Mouse (Mus musculus): ENCODE measurements around the gene Slc7a8. TPM values are rescaled to one million over a fixed set of nuclear protein-coding genes. Genes with fewer than 3 reads are reported as not detected.
A peak's percentile ranks its signal among the peaks of the same experiment; 100 is the strongest.

Slc7a8 gene
- total RNA-seq, 2 experiments from 2014 or later = 21.4 to 23.6 TPM

GRCm38 (mm10) chr14:54678657-54679304 lies 103.0 kb downstream of the Slc7a8 start:
- DNase-seq = no peak
- H3K27ac ChIP-seq = no peak overlapping the region
- no peak overlapping the region for H3K4me3 ChIP-seq
- intact Hi-C loops (cut with DNase I) = no loop called here
- TF ChIP-seq CTCF (IDR thresholded peaks at IDR 0.05) = no peak

- Histone ChIP-seq H3K4me3 (no peak overlapping the region), H3K27ac (no peak overlapping the region)
- intact Hi-C loops (cut with DNase I) = no loop called here
- DNase-seq = no peak
- no peak for TF ChIP-seq CTCF (IDR thresholded peaks at IDR 0.05)
Observed at GRCm38 (mm10) chr14:54676290-54676689, 105.5 kb downstream of the Slc7a8 start.

GRCm38 (mm10) chr14:54674317-54674716 lies 107.4 kb downstream of the Slc7a8 start:
- Histone ChIP-seq H3K27ac (peak overlapping the region; percentile 46; the same call in 1 of the 2 replicates), H3K4me3 (no peak overlapping the region)
- intact Hi-C loops (cut with DNase I) = no loop called here
- no peak for TF ChIP-seq CTCF (IDR thresholded peaks at IDR 0.05)
- no peak for DNase-seq

Other genes starting within 250 kb of the Slc7a8 start
- 1 to 10 TPM; 3.1 to 3.3 TPM for gene Haus4, start 227.3 kb downstream of the Slc7a8 start, total RNA-seq (2021)
- 1 to 10 TPM; 1.4 to 1.8 TPM for gene Ajuba, start 204.4 kb downstream of the Slc7a8 start, total RNA-seq (2021)
- gene 4931414P19Rik, start 176.0 kb downstream of the Slc7a8 start, total RNA-seq (2021) = 1 to 10 TPM; 2.2 to 4.0 TPM
- gene Psmb5, start 163.9 kb downstream of the Slc7a8 start, total RNA-seq (2021) = 100 to 1,000 TPM; 161 to 172 TPM
- not detected for gene Psmb11, start 160.5 kb downstream of the Slc7a8 start, total RNA-seq (2021)
- not detected for gene Gm17606, start 141.0 kb downstream of the Slc7a8 start, total RNA-seq (2021)
- gene Cdh24, start 140.6 kb downstream of the Slc7a8 start, total RNA-seq (2021) = under 1 TPM; 0.46 to 0.53 TPM
- 10 to 100 TPM in 1 of 2 experiments, 1 to 10 TPM in 1; 7.0 to 11.0 TPM for gene 1700123O20Rik, start 95.7 kb downstream of the Slc7a8 start, total RNA-seq (2021)
- gene Acin1, start 95.0 kb downstream of the Slc7a8 start, total RNA-seq (2021) = 10 to 100 TPM; 75.5 to 81.7 TPM
- not detected for gene Gm29776, start 83.1 kb downstream of the Slc7a8 start, total RNA-seq (2021)
- not detected for gene Cebpe, start 69.8 kb downstream of the Slc7a8 start, total RNA-seq (2021)
- gene Rnf212b, start 32.2 kb upstream of the Slc7a8 start, total RNA-seq (2021) = 1 to 10 TPM; 1.0 to 5.0 TPM
- 1 to 10 TPM; 3.0 to 5.2 TPM for gene Homez, start 89.0 kb upstream of the Slc7a8 start, total RNA-seq (2021)
- 1 to 10 TPM; 2.6 to 3.5 TPM for gene Ppp1r3e, start 95.6 kb upstream of the Slc7a8 start, total RNA-seq (2021)
- 10 to 100 TPM; 23.1 to 26.8 TPM for gene Bcl2l2, start 101.4 kb upstream of the Slc7a8 start, total RNA-seq (2021)
- 1 to 10 TPM in 1 of 2 experiments, under 1 TPM in 1; 0.56 to 4.4 TPM for gene Gm20521, start 101.5 kb upstream of the Slc7a8 start, total RNA-seq (2021)
- 10 to 100 TPM; 52.5 to 63.3 TPM for gene Pabpn1, start 110.6 kb upstream of the Slc7a8 start, total RNA-seq (2021)
- gene Slc22a17, start 131.2 kb upstream of the Slc7a8 start, total RNA-seq (2021) = 1 to 10 TPM; 1.0 to 1.4 TPM
- 1 to 10 TPM; 1.1 to 1.4 TPM for gene Efs, start 144.2 kb upstream of the Slc7a8 start, total RNA-seq (2021)
- gene Il25, start 150.7 kb upstream of the Slc7a8 start, total RNA-seq (2021) = not detected
- gene Cmtm5, start 154.3 kb upstream of the Slc7a8 start, total RNA-seq (2021) = under 1 TPM in 1 of 2 experiments, not detected in 1; 0.25 TPM
- 100 to 1,000 TPM; 109 to 348 TPM for gene Myh6, start 185.0 kb upstream of the Slc7a8 start, total RNA-seq (2021)
- not detected for gene Gm17428, start 195.0 kb upstream of the Slc7a8 start, total RNA-seq (2021)
- gene Myh7, start 212.7 kb upstream of the Slc7a8 start, total RNA-seq (2021) = 1,000 to 10,000 TPM in 1 of 2 experiments, 100 to 1,000 TPM in 1; 520 to 1,662 TPM
- 10 to 100 TPM; 18.1 to 19.9 TPM for gene Ngdn, start 233.5 kb upstream of the Slc7a8 start, total RNA-seq (2021)

Measured in gastrocnemius, adult 2 months (tissue).